Mouse (Mus musculus): Measurements from ENCODE around the gene Chmp6. TPM values are rescaled to one million over a fixed set of nuclear protein-coding genes. Genes with fewer than 3 reads are reported as not detected.

Gene Chmp6
- polyA plus RNA-seq, 2 experiments: 55.8 to 96.0 TPM

DNA sequence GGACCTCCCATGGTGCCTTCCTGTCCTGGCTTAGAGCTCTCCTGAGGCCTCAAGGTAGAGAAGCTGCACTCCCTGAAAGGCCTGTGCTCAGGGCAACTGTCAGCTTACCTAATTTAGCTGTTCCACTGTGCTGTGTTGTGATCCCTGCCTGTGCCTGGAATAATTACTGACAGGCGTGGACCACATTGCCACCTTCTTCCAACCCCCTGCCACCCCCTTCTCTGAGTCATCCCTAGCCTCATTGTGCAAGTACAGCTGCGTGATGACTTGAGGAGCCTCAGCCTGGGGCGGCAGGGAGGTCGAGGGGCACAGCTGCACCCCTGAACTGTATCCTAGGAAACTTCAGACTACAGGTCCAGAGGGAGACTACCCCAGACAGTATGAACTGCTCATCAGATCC is 35.1 kb downstream of the Chmp6 start:
- ATAC-seq (ENCODE audit: low FRiP score, low read depth) (no peak), DNase-seq (ENCODE audit: low spot score) (no peak)
- Histone ChIP-seq H3K27me3 (ENCODE audit: control insufficient read depth, insufficient read depth, low read length) (no peaks in the 10 kb centered on the region), H3K4me3 (replicated peaks; ENCODE audit: low read length) (no peak overlapping the region), H3K4me1 (ENCODE audit: control insufficient read depth, insufficient read depth, low read length) (peaks cover 15% of the 10 kb centered on the region), H3K27ac (replicated peaks; ENCODE audit: low read depth, low read length) (no peak overlapping the region), H3K9ac (ENCODE audit: low read depth, low read length, severe bottlenecking) (no peak overlapping the region), H3K4me2 (replicated peaks; ENCODE audit: low read depth, low read length, severe bottlenecking) (no peak overlapping the region), H3K9me3 (ENCODE audit: control insufficient read depth, low read length) (no peaks in the 10 kb centered on the region), H3K36me3 (ENCODE audit: control insufficient read depth, insufficient read depth, low read length) (no peaks in the 10 kb centered on the region)
- no peak for TF ChIP-seq POLR2A (IDR thresholded peaks at IDR 0.05; ENCODE audit: borderline replicate concordance, extremely low read depth, insufficient read depth, insufficient read length)
- 52% methylated on average over 4 of the region's 4 CpGs for WGBS

DNA sequence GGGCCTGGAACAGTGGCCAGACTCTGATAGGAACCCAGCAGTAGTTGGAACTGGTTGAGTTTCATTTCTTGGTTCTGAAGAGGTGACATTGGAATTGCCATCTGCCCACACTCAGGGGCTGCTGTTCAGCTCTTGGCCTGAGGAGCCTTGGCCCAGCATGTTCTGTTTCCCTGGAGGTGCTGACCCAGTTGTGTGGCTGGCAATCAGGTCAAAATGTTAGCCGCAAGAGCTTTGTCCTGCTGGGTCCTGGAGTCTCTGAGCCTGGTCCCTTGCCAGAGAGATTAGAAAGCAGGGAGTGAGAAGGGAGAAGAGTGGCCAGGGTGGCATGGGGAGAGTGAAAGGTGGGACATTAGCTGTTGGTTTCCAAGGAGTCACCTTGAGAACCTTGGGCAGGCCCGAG is 35.6 kb downstream of the Chmp6 start:
- Histone ChIP-seq H3K9ac (ENCODE audit: low read depth, low read length, severe bottlenecking) (no peak overlapping the region), H3K9me3 (ENCODE audit: control insufficient read depth, low read length) (no peaks in the 10 kb centered on the region), H3K4me3 (replicated peaks; ENCODE audit: low read length) (no peak overlapping the region), H3K27me3 (ENCODE audit: control insufficient read depth, insufficient read depth, low read length) (no peaks in the 10 kb centered on the region), H3K4me1 (ENCODE audit: control insufficient read depth, insufficient read depth, low read length) (peaks cover 13% of the 10 kb centered on the region), H3K4me2 (replicated peaks; ENCODE audit: low read depth, low read length, severe bottlenecking) (no peak overlapping the region), H3K36me3 (ENCODE audit: control insufficient read depth, insufficient read depth, low read length) (no peaks in the 10 kb centered on the region), H3K27ac (replicated peaks; ENCODE audit: low read depth, low read length) (no peak overlapping the region)
- ATAC-seq (ENCODE audit: low FRiP score, low read depth) (no peak), DNase-seq (ENCODE audit: low spot score) (no peak)
- no peak for TF ChIP-seq POLR2A (IDR thresholded peaks at IDR 0.05; ENCODE audit: borderline replicate concordance, extremely low read depth, insufficient read depth, insufficient read length)
- WGBS: 68% methylated on average over 2 of the region's 2 CpGs

DNA sequence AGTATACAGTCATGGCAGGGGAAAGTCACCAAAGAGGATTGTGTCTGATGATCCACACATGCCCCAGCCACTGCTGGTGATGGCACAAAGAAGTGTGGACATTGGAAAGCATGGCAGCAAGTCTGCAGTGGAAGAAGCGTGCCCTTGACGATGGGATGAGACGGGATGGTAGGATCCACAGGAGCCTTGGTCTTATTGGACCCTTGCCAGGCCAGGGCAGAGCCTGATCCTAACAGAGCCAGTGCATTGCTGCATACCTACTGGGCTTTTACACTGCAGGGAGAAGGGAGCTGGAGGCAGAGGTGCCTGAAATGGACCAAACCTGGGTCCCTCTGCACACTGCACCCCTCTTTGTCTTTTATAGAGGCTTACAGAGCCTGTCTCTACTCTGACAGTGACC is 37.3 kb downstream of the Chmp6 start:
- WGBS: 92% methylated on average over 3 of the region's 3 CpGs

DNA sequence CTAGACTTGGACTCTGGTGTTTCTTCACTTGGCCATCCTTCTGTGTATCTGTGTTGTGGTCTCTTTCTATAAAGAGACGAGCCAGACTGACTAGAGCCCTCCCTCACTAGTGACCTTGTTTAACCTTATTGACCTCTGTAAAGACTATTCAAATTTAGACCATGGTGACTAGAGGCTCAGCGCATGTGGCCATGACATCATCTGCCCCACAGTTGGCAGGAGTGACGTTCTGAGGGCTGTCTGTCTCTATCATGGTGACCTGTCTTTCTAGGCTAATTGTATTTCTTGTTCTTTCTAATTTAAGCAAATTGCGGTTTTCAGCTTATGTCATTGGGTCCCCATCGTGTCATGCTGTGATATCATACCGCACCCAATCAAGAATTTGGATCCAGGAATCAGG is 38.1 kb downstream of the Chmp6 start:
- Histone ChIP-seq H3K27me3 (ENCODE audit: control insufficient read depth, insufficient read depth, low read length) (no peaks in the 10 kb centered on the region), H3K4me2 (replicated peaks; ENCODE audit: low read depth, low read length, severe bottlenecking) (no peak overlapping the region), H3K9ac (ENCODE audit: low read depth, low read length, severe bottlenecking) (no peak overlapping the region), H3K27ac (replicated peaks; ENCODE audit: low read depth, low read length) (no peak overlapping the region), H3K36me3 (ENCODE audit: control insufficient read depth, insufficient read depth, low read length) (no peaks in the 10 kb centered on the region), H3K4me3 (replicated peaks; ENCODE audit: low read length) (no peak overlapping the region), H3K9me3 (ENCODE audit: control insufficient read depth, low read length) (no peaks in the 10 kb centered on the region), H3K4me1 (ENCODE audit: control insufficient read depth, insufficient read depth, low read length) (0 out of 2 replicates have a peak, but pooled peaks cover 3% of the 10 kb centered on the region)
- WGBS: 92% methylated on average over 6 of the region's 6 CpGs
- DNase-seq (ENCODE audit: low spot score): no peak
- no peak for ATAC-seq (ENCODE audit: low FRiP score, low read depth)
- TF ChIP-seq POLR2A (IDR thresholded peaks at IDR 0.05; ENCODE audit: borderline replicate concordance, extremely low read depth, insufficient read depth, insufficient read length): no peak

More for the DNA sequence above, 37.3 kb downstream of the Chmp6 start:
- no peaks in the 10 kb centered on the region for H3K27me3 ChIP-seq (ENCODE audit: control insufficient read depth, insufficient read depth, low read length)
- no peak for DNase-seq (ENCODE audit: low spot score)
- no peaks in the 10 kb centered on the region for H3K9me3 ChIP-seq (ENCODE audit: control insufficient read depth, low read length)
- H3K27ac ChIP-seq (replicated peaks; ENCODE audit: low read depth, low read length): no peak overlapping the region
- no peak for TF ChIP-seq POLR2A (IDR thresholded peaks at IDR 0.05; ENCODE audit: borderline replicate concordance, extremely low read depth, insufficient read depth, insufficient read length)
- no peak for ATAC-seq (ENCODE audit: low FRiP score, low read depth)
- H3K4me2 ChIP-seq (replicated peaks; ENCODE audit: low read depth, low read length, severe bottlenecking): no peak overlapping the region
- H3K36me3 ChIP-seq (ENCODE audit: control insufficient read depth, insufficient read depth, low read length): no peaks in the 10 kb centered on the region
- no peak overlapping the region for H3K4me3 ChIP-seq (replicated peaks; ENCODE audit: low read length)
- no peak overlapping the region for H3K9ac ChIP-seq (ENCODE audit: low read depth, low read length, severe bottlenecking)
- 0 out of 2 replicates have a peak, but pooled peaks cover 3% of the 10 kb centered on the region for H3K4me1 ChIP-seq (ENCODE audit: control insufficient read depth, insufficient read depth, low read length)

DNA sequence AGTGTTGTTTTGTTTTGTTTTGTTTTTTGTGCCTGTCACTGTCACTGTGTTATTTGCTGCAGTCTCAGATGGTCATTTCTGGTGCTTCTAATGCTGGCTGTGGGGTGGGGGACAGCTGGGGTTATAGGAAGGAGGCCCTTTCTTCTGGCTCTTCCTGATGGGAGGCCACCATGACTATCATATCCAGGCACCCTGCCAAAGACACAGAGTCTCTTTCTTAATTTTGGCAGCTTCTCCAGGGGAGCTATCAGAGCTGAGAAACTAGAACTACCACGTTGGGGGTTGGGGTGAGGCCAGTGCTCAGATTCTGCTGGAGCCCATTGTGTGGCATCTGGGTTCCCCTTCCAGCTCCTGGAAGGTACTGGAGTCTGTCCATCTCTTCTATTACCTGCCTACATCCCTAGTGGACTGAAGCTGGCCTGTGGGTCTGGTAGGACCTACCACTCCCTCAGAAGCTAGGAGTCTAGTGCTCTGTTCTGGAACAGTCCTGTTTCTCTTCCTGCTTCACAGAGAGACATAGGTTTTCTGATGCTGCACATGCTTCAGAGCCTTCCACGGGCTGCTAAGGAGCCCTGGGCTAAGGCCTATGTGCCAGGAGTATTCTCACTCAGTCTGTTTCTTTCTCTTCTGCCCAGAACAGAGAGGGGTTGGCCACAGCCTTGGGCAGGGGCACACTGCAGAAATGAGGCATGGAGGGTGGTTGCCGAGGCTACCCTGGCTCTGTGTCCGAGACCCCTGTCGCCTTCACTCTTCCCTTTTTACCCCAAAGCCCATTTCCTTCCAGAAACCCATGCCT is 39.4 kb downstream of the Chmp6 start:
- Histone ChIP-seq H3K4me2 (replicated peaks; ENCODE audit: low read depth, low read length, severe bottlenecking) (no peak overlapping the region), H3K27ac (replicated peaks; ENCODE audit: low read depth, low read length) (no peak overlapping the region), H3K9ac (ENCODE audit: low read depth, low read length, severe bottlenecking) (no peak overlapping the region), H3K4me3 (replicated peaks; ENCODE audit: low read length) (no peak overlapping the region), H3K27me3 (ENCODE audit: control insufficient read depth, insufficient read depth, low read length) (no peaks in the 10 kb centered on the region), H3K36me3 (ENCODE audit: control insufficient read depth, insufficient read depth, low read length) (0 out of 2 replicates have a peak, but pooled peaks cover under 1% of the 10 kb centered on the region), H3K9me3 (ENCODE audit: control insufficient read depth, low read length) (no peaks in the 10 kb centered on the region), H3K4me1 (ENCODE audit: control insufficient read depth, insufficient read depth, low read length) (0 out of 2 replicates have a peak, but pooled peaks cover 3% of the 10 kb centered on the region)
- 74% methylated on average over 5 of the region's 5 CpGs for WGBS
- ATAC-seq (ENCODE audit: low FRiP score, low read depth) (no peak), DNase-seq (ENCODE audit: low spot score) (peak; percentile 60)
- TF ChIP-seq POLR2A (IDR thresholded peaks at IDR 0.05; ENCODE audit: borderline replicate concordance, extremely low read depth, insufficient read depth, insufficient read length): no peak
